Mouse (Mus musculus): ENCODE measurements around the gene Taar7d. TPM values are rescaled to one million over a fixed set of nuclear protein-coding genes. Genes with fewer than 3 reads are reported as not detected.

The Taar7d gene
- polyA plus RNA-seq (2017; shearing (Covaris generic)), result under 1 TPM in 1 of 2 experiments, not detected in 1; 0.22 TPM

GRCm38 (mm10) chr10:24026922-24027321, at the start of gene Taar7d:
TSS of gene Taar7d (plus strand) at chr10:24027222.

GRCm38 (mm10) chr10:23985546-23985945, 41.5 kb upstream of the Taar7d start, which contains the start of gene Taar6:
TSS of gene Taar6 (minus strand) at chr10:23985646.

GRCm38 (mm10) chr10:23993381-23993780, 33.6 kb upstream of the Taar7d start, which contains the start of gene Taar7a:
TSS of gene Taar7a (minus strand) at chr10:23993481.

GRCm38 (mm10) chr10:23999639-24000038, 27.4 kb upstream of the Taar7d start, which contains the start of gene Taar7b:
TSS of gene Taar7b (plus strand) at chr10:23999939.

GRCm38 (mm10) chr10:24037314-24037713, 10.3 kb downstream of the Taar7d start, which contains the start of gene Taar7e:
TSS of gene Taar7e (plus strand) at chr10:24037614.

GRCm38 (mm10) chr10:24049210-24049609, 22.2 kb downstream of the Taar7d start, which contains the start of gene Taar7f:
TSS of gene Taar7f (plus strand) at chr10:24049510.

GRCm38 (mm10) chr10:24076200-24076599, 49.2 kb downstream of the Taar7d start, which contains the start of gene Taar8a:
TSS of gene Taar8a (plus strand) at chr10:24076500.

Other genes with a start within 250 kb of the Taar7d start
- gene Rps12, start 239.9 kb upstream of the Taar7d start, polyA plus RNA-seq (2017; shearing (Covaris generic)), result 10 to 100 TPM; 48.8 to 52.8 TPM
- gene Slc18b1, start 230.2 kb upstream of the Taar7d start, polyA plus RNA-seq (2017; shearing (Covaris generic)), result under 1 TPM in 1 of 2 experiments, not detected in 1; 0.10 TPM
- not detected for gene Vnn3, start 175.8 kb upstream of the Taar7d start, polyA plus RNA-seq (2017; shearing (Covaris generic))
- not detected for gene Vnn1, start 132.5 kb upstream of the Taar7d start, polyA plus RNA-seq (2017; shearing (Covaris generic))
- not detected for gene Taar1, start 106.9 kb upstream of the Taar7d start, polyA plus RNA-seq (2017; shearing (Covaris generic))
- under 1 TPM in 1 of 2 experiments, not detected in 1; 0.34 TPM for gene Taar2, start 88.7 kb upstream of the Taar7d start, polyA plus RNA-seq (2017; shearing (Covaris generic))
- not detected for gene Taar3, start 77.7 kb upstream of the Taar7d start, polyA plus RNA-seq (2017; shearing (Covaris generic))
- not detected for gene Taar4, start 66.7 kb upstream of the Taar7d start, polyA plus RNA-seq (2017; shearing (Covaris generic))
- gene Taar5, start 56.5 kb upstream of the Taar7d start, polyA plus RNA-seq (2017; shearing (Covaris generic)), result not detected
- not detected for gene Taar6, start 41.6 kb upstream of the Taar7d start, polyA plus RNA-seq (2017; shearing (Covaris generic))
- gene Taar7a, start 33.7 kb upstream of the Taar7d start, polyA plus RNA-seq (2017; shearing (Covaris generic)), result not detected
- gene Taar7b, start 27.3 kb upstream of the Taar7d start, polyA plus RNA-seq (2017; shearing (Covaris generic)), result not detected
- under 1 TPM in 1 of 2 experiments, not detected in 1; 0.53 TPM for gene Taar7e, start 10.4 kb downstream of the Taar7d start, polyA plus RNA-seq (2017; shearing (Covaris generic))
- gene Taar7f, start 22.3 kb downstream of the Taar7d start, polyA plus RNA-seq (2017; shearing (Covaris generic)), result not detected
- not detected for gene Taar8a, start 49.3 kb downstream of the Taar7d start, polyA plus RNA-seq (2017; shearing (Covaris generic))
- not detected for gene Taar8b, start 65.1 kb downstream of the Taar7d start, polyA plus RNA-seq (2017; shearing (Covaris generic))
- not detected for gene Taar8c, start 74.7 kb downstream of the Taar7d start, polyA plus RNA-seq (2017; shearing (Covaris generic))
- not detected for gene Taar9, start 82.3 kb downstream of the Taar7d start, polyA plus RNA-seq (2017; shearing (Covaris generic))
- 10 to 100 TPM; 36.0 to 38.5 TPM for gene Stx7, start 122.1 kb downstream of the Taar7d start, polyA plus RNA-seq (2017; shearing (Covaris generic))
- gene Moxd1, start 196.3 kb downstream of the Taar7d start, polyA plus RNA-seq (2017; shearing (Covaris generic)), result not detected